1 mouse cellular context compared by ENCODE assay signal in the genomic region with DNA sequence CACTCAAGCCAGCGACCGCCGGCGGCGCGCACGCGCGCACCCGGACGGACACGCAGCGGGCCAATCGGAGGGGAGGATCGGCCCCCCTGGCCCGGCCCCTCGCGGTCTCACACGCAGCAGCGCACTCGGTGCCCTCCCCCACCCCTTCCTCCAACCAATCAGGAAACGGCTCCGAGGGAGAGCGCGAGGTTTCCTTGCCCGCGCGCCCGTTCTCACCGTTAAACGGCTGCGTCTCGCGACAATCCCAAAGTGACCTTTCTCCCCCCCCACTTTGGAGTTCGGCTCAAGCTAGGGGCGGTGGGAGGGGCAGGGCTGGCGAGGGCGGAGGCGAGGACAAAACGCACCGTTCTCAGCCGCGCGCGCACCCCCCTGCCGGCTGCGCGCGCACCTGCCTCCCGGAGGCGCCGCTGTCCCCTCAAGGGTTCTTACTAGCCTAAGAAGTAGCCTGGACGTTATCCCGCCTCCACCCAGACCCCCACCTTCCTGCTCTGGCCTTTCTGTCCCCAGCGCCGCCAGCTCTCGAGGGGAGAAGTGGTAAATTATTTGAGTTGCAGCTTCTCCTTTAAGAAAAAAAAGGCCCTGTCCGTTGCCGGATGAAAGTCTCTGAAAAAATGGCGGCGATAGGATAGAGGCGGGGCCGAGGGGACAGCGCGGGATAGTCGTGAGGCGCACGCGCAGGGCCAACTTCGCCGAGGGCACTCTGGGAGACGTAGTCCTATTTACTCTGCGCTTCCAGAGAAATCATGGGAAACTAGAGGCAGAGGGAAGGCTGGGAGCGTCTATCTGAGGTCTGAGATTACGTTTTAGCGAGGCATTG.
TF ChIP-seq lines count a peak whose summit lies in the region.

Gene Zfp91, minus strand, starts transcription at position 616 of the 817 bp plus-strand sequence.
Gene Lpxn, plus strand, starts transcription at position 683 of the 817 bp plus-strand sequence.

TF ChIP-seq in myocyte, 11 proteins besides CTCF, POLR2A, EP300 and RAD21 (continued from another document):
- TF ChIP-seq CEBPB (IDR thresholded peaks at IDR 0.05; ENCODE audit: insufficient read depth, poor library complexity, severe bottlenecking): no peak
- no peak for TF ChIP-seq MYOG (IDR thresholded peaks at IDR 0.05; ENCODE audit: control insufficient read depth in 1 of 3, insufficient read depth in 1 of 3, insufficient read length in 2 of 3, low read depth in 2 of 3)
- TF ChIP-seq REST (IDR thresholded peaks at IDR 0.05; ENCODE audit: insufficient read depth, insufficient read length): no peak
TF ChIP-seq in myocyte: peak in this region for 2.
